Mouse (Mus musculus): Measurements from ENCODE around the gene Gm49373. TPM values are rescaled to one million over a fixed set of nuclear protein-coding genes. Genes with fewer than 3 reads are reported as not detected.
"Not testable (repeated sequence)": the region's sequence is repeated elsewhere in the genome, so short reads cannot be mapped to it uniquely, and the experiment has no call there.

The Gm49373 gene
- polyA plus RNA-seq, 1 experiment from 2014 or later, result 0.15 TPM

GRCm38 (mm10) chr9:21074173-21074572 is 1.3 kb upstream of the Gm49373 start:
- ChIA-PET CTCF (interaction anchor here (1.5 to 2.0 kb wide), 2 partner anchors 18 to 43 kb away, joined by 4 to 6 read pairs; no protein-coding TSS in a partner anchor), POLR2A (interaction anchor here (0.6 to 1.4 kb wide), 2 partner anchors 9 to 39 kb away, joined by 4 to 7 read pairs; no protein-coding TSS in a partner anchor)
- no peak for TF ChIP-seq CTCF (IDR thresholded peaks at IDR 0.05)
- in situ Hi-C loops (cut with MboI; ENCODE audit: low pct_unique_long_range_greater_than_20kb), result loop anchor here (5.0 kb wide), 1 partner anchor 42 kb away; the partner anchor contains the start of gene Icam5
- ATAC-seq (no peak), DNase-seq (ENCODE audit: low read depth, low spot score) (no peak)
- H3K27me3 ChIP-seq, result no peaks in the 10 kb centered on the region

- no peak for TF ChIP-seq CTCF (IDR thresholded peaks at IDR 0.05)
- in situ Hi-C loops (cut with MboI; ENCODE audit: low pct_unique_long_range_greater_than_20kb), result loop anchor here (5.0 kb wide), 1 partner anchor 40 kb away; the partner anchor contains the start of gene Icam5
- DNase-seq (ENCODE audit: low read depth, low spot score), result no peak
- CTCF ChIA-PET, result interaction anchor here (1.5 to 2.0 kb wide), 3 partner anchors 12 to 64 kb away, joined by 4 to 7 read pairs (median 6); no protein-coding TSS in a partner anchor
- no peaks in the 10 kb centered on the region for H3K27me3 ChIP-seq
- ATAC-seq, result peak; percentile 17
- POLR2A ChIA-PET, result interaction anchor here (1.4 kb wide), 1 partner anchor 10 kb away, joined by 7 read pairs; no protein-coding TSS in a partner anchor
These were observed 255 bp downstream of the Gm49373 start for GRCm38 (mm10) chr9:21072641-21073040.

GRCm38 (mm10) chr9:21067006-21067684 is 5.8 kb downstream of the Gm49373 start, which contains the start of gene Zglp1:
TSS of gene Zglp1 (minus strand) at chr9:21067093.
- ChIA-PET POLR2A (interaction anchor here (1.0 kb wide), 1 partner anchor 14 kb away, joined by 6 read pairs; no protein-coding TSS in a partner anchor), CTCF (no interaction called here)
- TF ChIP-seq CTCF (IDR thresholded peaks at IDR 0.05), result no peak
- DNase-seq (ENCODE audit: low read depth, low spot score), result no peak
- no peak for ATAC-seq
- no peaks in the 10 kb centered on the region for H3K27me3 ChIP-seq
- in situ Hi-C loops (cut with MboI; ENCODE audit: low pct_unique_long_range_greater_than_20kb), result no loop called here

GRCm38 (mm10) chr9:21062928-21063327 is 10.0 kb downstream of the Gm49373 start:
- no peak for DNase-seq (ENCODE audit: low read depth, low spot score)
- POLR2A ChIA-PET, result no interaction called here
- no peak for ATAC-seq
- TF ChIP-seq CTCF (IDR thresholded peaks at IDR 0.05), result no peak
- no peaks in the 10 kb centered on the region for H3K27me3 ChIP-seq
- in situ Hi-C loops (cut with MboI; ENCODE audit: low pct_unique_long_range_greater_than_20kb), result no loop called here
- CTCF ChIA-PET, result no interaction called here

GRCm38 (mm10) chr9:21051578-21051977 is 21.3 kb downstream of the Gm49373 start:
- ATAC-seq, result no peak
- TF ChIP-seq CTCF (IDR thresholded peaks at IDR 0.05), result no peak
- POLR2A ChIA-PET, result no interaction called here
- H3K27me3 ChIP-seq, result peaks cover 9% of the 10 kb centered on the region
- CTCF ChIA-PET, result no interaction called here
- no peak for DNase-seq (ENCODE audit: low read depth, low spot score)
- in situ Hi-C loops (cut with MboI; ENCODE audit: low pct_unique_long_range_greater_than_20kb), result no loop called here

- DNase-seq (ENCODE audit: low read depth, low spot score), result no peak
- CTCF ChIA-PET, result no interaction called here
- in situ Hi-C loops (cut with MboI; ENCODE audit: low pct_unique_long_range_greater_than_20kb), result no loop called here
- H3K27me3 ChIP-seq, result peaks cover 5% of the 10 kb centered on the region
- TF ChIP-seq CTCF (IDR thresholded peaks at IDR 0.05), result no peak
- POLR2A ChIA-PET, result no interaction called here
- no peak for ATAC-seq
These were observed 27.7 kb downstream of the Gm49373 start for GRCm38 (mm10) chr9:21045235-21045634.

- CTCF ChIA-PET; H3K27me3 ChIP-seq; in situ Hi-C loops (cut with MboI; ENCODE audit: low pct_unique_long_range_greater_than_20kb); DNase-seq (ENCODE audit: low read depth, low spot score); ATAC-seq; POLR2A ChIA-PET: not testable (repeated sequence)
These were observed 28.1 kb downstream of the Gm49373 start for GRCm38 (mm10) chr9:21044785-21045184.

GRCm38 (mm10) chr9:21043563-21043962 is 29.3 kb downstream of the Gm49373 start:
- in situ Hi-C loops (cut with MboI; ENCODE audit: low pct_unique_long_range_greater_than_20kb), result no loop called here
- no peak for TF ChIP-seq CTCF (IDR thresholded peaks at IDR 0.05)
- no peaks in the 10 kb centered on the region for H3K27me3 ChIP-seq
- POLR2A ChIA-PET, result no interaction called here
- CTCF ChIA-PET, result no interaction called here
- DNase-seq (ENCODE audit: low read depth, low spot score) (no peak), ATAC-seq (no peak)

- ChIA-PET CTCF (interaction anchor here (1.2 kb wide), 1 partner anchor 12 kb away, joined by 4 read pairs; the partner anchor contains the start of gene Icam4), POLR2A (no interaction called here)
- no peaks in the 10 kb centered on the region for H3K27me3 ChIP-seq
- ATAC-seq, result no peak
- no peak for DNase-seq (ENCODE audit: low read depth, low spot score)
- in situ Hi-C loops (cut with MboI; ENCODE audit: low pct_unique_long_range_greater_than_20kb), result no loop called here
- TF ChIP-seq CTCF (IDR thresholded peaks at IDR 0.05), result no peak
These were observed 31.6 kb downstream of the Gm49373 start for GRCm38 (mm10) chr9:21041308-21041707.

- TF ChIP-seq CTCF (IDR thresholded peaks at IDR 0.05), result no peak
- ChIA-PET CTCF (no interaction called here), POLR2A (no interaction called here)
- in situ Hi-C loops (cut with MboI; ENCODE audit: low pct_unique_long_range_greater_than_20kb), result no loop called here
- ATAC-seq, result no peak
- no peaks in the 10 kb centered on the region for H3K27me3 ChIP-seq
- DNase-seq (ENCODE audit: low read depth, low spot score), result no peak
These were observed 33.1 kb downstream of the Gm49373 start for GRCm38 (mm10) chr9:21039779-21040178.

GRCm38 (mm10) chr9:21037481-21037891 is 35.4 kb downstream of the Gm49373 start:
- in situ Hi-C loops (cut with MboI; ENCODE audit: low pct_unique_long_range_greater_than_20kb), result no loop called here
- ATAC-seq, result no peak
- ChIA-PET POLR2A (no interaction called here), CTCF (interaction anchor here (1.4 kb wide), 1 partner anchor 28 kb away, joined by 3 read pairs; no protein-coding TSS in a partner anchor)
- DNase-seq (ENCODE audit: low read depth, low spot score), result no peak
- no peak for TF ChIP-seq CTCF (IDR thresholded peaks at IDR 0.05)
- no peaks in the 10 kb centered on the region for H3K27me3 ChIP-seq
